Mouse (Mus musculus) kidney, adult 9 months (tissue): ENCODE measurements around the gene Zmat5.

Experiments used
- DNase-seq: peaks from one replicate; pipeline ENCODE4 v3.0.0; 2022

Gene Zmat5

GRCm38 (mm10) chr11:4784629-4785142 is 80.2 kb downstream of the Zmat5 start:
- DNase-seq, result no peak
